Mouse (Mus musculus): ENCODE measurements around the gene Pald1.

- TF ChIP-seq CTCF (IDR thresholded peaks at IDR 0.05; ENCODE audit: control insufficient read depth, insufficient read depth, insufficient replicate concordance, low read depth, low read length) (no peak), POLR2A (IDR thresholded peaks at IDR 0.05; ENCODE audit: control insufficient read depth, low read depth, low read length) (no peak)
Measured at GRCm38 (mm10) chr10:61364431-61364830, 18.9 kb downstream of the Pald1 start.
